Mouse (Mus musculus): ENCODE results near the gene Ndufb2. TPM values are rescaled to one million over a fixed set of nuclear protein-coding genes. Genes with fewer than 3 reads are reported as not detected.
A peak's percentile ranks its signal among the peaks of the same experiment; 100 is the strongest.

Ndufb2 gene
- 326 and 331 TPM in 2 replicates for polyA plus RNA-seq (2015; fragmentation: Nextera tagmentation; extraction: Ambion mirVana)

- Histone ChIP-seq H3K36me3 (ENCODE audit: insufficient read depth, low read length) (peaks cover 13% of the 10 kb centered on the region), H3K27me3 (ENCODE audit: insufficient read depth, low read length) (no peaks in the 10 kb centered on the region), H3K4me3 (ENCODE audit: low read length) (peak within 1 kb of the TSS; percentile 83), H3K9me3 (ENCODE audit: low read length) (no peaks in the 10 kb centered on the region), H3K9ac (replicated peaks; ENCODE audit: low read length) (peak within 1 kb of the TSS; percentile 88), H3K4me2 (replicated peaks; ENCODE audit: low read depth, low read length) (peak within 1 kb of the TSS; percentile 79), H3K4me1 (ENCODE audit: insufficient read depth, low read length) (peaks cover 10% of the 10 kb centered on the region), H3K27ac (ENCODE audit: low read length) (peak within 1 kb of the TSS; percentile 95)
- under 1% methylated on average over 56 of the region's 56 CpGs for WGBS
- peak; percentile 98 for ATAC-seq (ENCODE audit: low FRiP score, low TSS enrichment)
These were observed at the start of gene Ndufb2 for GRCm38 (mm10) chr6:39592401-39593214. Ndufb2 (plus strand) TSS chr6:39592574.

- H3K9me3 ChIP-seq (ENCODE audit: low read length), result no peaks in the 10 kb centered on the region
- H3K36me3 ChIP-seq (ENCODE audit: insufficient read depth, low read length), result no peaks in the 10 kb centered on the region
- H3K9ac ChIP-seq (replicated peaks; ENCODE audit: low read length), result peak overlapping the region; percentile 54
- peak overlapping the region; percentile 95 for H3K27ac ChIP-seq (ENCODE audit: low read length)
- peak; percentile 91 for ATAC-seq (ENCODE audit: low FRiP score, low TSS enrichment)
- H3K4me2 ChIP-seq (replicated peaks; ENCODE audit: low read depth, low read length), result peak overlapping the region; percentile 34
- no peaks in the 10 kb centered on the region for H3K27me3 ChIP-seq (ENCODE audit: insufficient read depth, low read length)
- 7% methylated on average over 15 of the region's 15 CpGs for WGBS
- peaks cover 87% of the 10 kb centered on the region for H3K4me1 ChIP-seq (ENCODE audit: insufficient read depth, low read length)
- no peak overlapping the region for H3K4me3 ChIP-seq (ENCODE audit: low read length)
These were observed 49.5 kb upstream of the Ndufb2 start for GRCm38 (mm10) chr6:39542631-39543597.

GRCm38 (mm10) chr6:39543769-39544420 is 48.5 kb upstream of the Ndufb2 start:
- peak overlapping the region; percentile 54 for H3K9ac ChIP-seq (replicated peaks; ENCODE audit: low read length)

DNA sequence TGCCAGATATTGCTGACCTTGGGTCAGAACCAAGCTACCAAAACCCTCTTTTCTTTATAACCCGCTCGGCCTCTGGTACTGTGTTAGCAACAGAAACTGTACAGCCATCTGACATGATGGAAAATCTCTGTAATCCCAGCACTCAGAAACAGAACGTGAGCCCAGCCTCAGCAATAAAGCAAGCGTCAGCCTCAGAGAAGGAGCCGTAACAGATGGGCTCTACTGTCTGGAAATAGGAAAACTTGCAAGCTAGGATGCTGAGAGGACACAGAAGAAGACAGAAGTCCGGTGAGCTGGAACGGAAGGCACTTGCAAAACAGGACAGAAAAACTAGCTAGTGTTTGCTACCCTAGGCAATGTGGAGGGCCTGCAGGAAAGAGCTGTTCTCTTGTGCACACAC is 46.9 kb upstream of the Ndufb2 start:
- H3K4me1 ChIP-seq (ENCODE audit: insufficient read depth, low read length), result peaks cover 66% of the 10 kb centered on the region
- 78% methylated on average over 7 of the region's 7 CpGs for WGBS

More at GRCm38 (mm10) chr6:39543769-39544420, 48.5 kb upstream of the Ndufb2 start:
- H3K9me3 ChIP-seq (ENCODE audit: low read length), result no peaks in the 10 kb centered on the region
- no peak for ATAC-seq (ENCODE audit: low FRiP score, low TSS enrichment)
- peak overlapping the region; percentile 95 for H3K27ac ChIP-seq (ENCODE audit: low read length)
- no peak overlapping the region for H3K4me3 ChIP-seq (ENCODE audit: low read length)
- no peaks in the 10 kb centered on the region for H3K27me3 ChIP-seq (ENCODE audit: insufficient read depth, low read length)
- H3K4me1 ChIP-seq (ENCODE audit: insufficient read depth, low read length), result peaks cover 81% of the 10 kb centered on the region
- 30% methylated on average over 15 of the region's 15 CpGs for whole genome bisulfite sequencing
- H3K36me3 ChIP-seq (ENCODE audit: insufficient read depth, low read length), result no peaks in the 10 kb centered on the region
- no peak overlapping the region for H3K4me2 ChIP-seq (replicated peaks; ENCODE audit: low read depth, low read length)

DNA sequence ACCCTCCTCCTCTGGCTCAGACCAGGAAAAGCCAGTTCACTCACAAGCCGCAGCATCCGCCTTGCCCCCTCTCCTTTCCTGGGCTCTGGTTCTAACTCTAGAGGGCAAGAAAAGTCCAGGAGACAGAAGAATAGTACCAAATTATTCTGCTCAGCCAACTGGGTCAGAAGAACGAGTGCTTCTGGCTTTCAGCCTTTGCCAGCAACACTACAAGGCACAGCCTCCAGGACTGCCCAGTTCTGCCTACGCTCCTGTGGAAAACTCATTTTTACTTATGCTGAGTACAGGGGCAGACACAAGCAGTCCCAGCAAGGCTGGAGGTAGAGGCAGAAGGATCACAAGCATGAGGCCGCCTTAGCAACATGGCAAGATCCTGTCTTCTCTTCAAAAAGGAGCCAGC is 44.3 kb upstream of the Ndufb2 start:
- Histone ChIP-seq H3K9ac (replicated peaks; ENCODE audit: low read length) (no peak overlapping the region; the same call in 1 of the 2 replicates), H3K4me2 (replicated peaks; ENCODE audit: low read depth, low read length) (no peak overlapping the region), H3K9me3 (ENCODE audit: low read length) (no peaks in the 10 kb centered on the region), H3K36me3 (ENCODE audit: insufficient read depth, low read length) (no peaks in the 10 kb centered on the region), H3K27ac (ENCODE audit: low read length) (no peak overlapping the region), H3K4me3 (ENCODE audit: low read length) (no peak overlapping the region), H3K4me1 (ENCODE audit: insufficient read depth, low read length) (peaks cover 56% of the 10 kb centered on the region), H3K27me3 (ENCODE audit: insufficient read depth, low read length) (no peaks in the 10 kb centered on the region)
- no peak for ATAC-seq (ENCODE audit: low FRiP score, low TSS enrichment)
- WGBS, result 68% methylated on average over 5 of the region's 5 CpGs

More for the DNA sequence above, 46.9 kb upstream of the Ndufb2 start:
- H3K4me2 ChIP-seq (replicated peaks; ENCODE audit: low read depth, low read length), result no peak overlapping the region
- no peaks in the 10 kb centered on the region for H3K9me3 ChIP-seq (ENCODE audit: low read length)
- H3K4me3 ChIP-seq (ENCODE audit: low read length), result no peak overlapping the region
- no peaks in the 10 kb centered on the region for H3K27me3 ChIP-seq (ENCODE audit: insufficient read depth, low read length)
- peak overlapping the region; percentile 95; the same call in 1 of the 2 replicates for H3K27ac ChIP-seq (ENCODE audit: low read length)
- H3K9ac ChIP-seq (replicated peaks; ENCODE audit: low read length), result 0 out of 2 replicates have a peak overlapping the region, but pooled peaks have one; percentile 8
- no peak for ATAC-seq (ENCODE audit: low FRiP score, low TSS enrichment)
- H3K36me3 ChIP-seq (ENCODE audit: insufficient read depth, low read length), result no peaks in the 10 kb centered on the region

DNA sequence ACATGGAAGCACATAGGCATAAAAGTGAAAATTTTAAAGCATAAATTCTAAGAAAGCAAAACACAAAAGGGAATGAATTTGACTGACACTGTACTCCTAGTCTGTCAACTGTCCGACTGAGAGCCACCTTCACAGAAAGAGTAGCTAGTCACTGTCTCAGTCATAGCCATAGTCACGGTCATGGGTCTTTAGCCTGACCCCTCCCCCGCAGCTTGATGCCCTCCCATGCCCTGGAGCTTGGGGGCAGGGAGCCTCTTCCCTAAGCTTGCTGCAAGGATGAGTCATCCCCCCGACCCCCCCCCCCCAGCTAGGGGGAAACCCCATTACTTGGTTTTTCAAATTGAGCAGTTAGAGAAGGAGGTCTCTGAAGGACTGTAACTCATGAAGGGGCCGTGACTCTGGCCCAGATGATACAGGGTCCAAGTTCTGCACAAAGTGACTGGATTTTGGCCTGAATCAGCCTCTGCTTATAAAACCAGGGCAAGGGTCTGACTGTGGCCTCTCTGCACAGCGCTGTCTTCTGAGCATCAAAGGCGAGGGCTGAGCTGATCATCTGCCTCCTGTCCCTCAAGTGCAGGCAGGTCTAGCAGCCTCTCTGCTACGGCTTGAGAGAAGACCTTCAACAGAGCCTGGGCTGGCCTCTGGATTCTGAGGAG is 40.3 kb upstream of the Ndufb2 start:
- Histone ChIP-seq H3K9ac (replicated peaks; ENCODE audit: low read length) (0 out of 2 replicates have a peak overlapping the region, but pooled peaks have one; percentile 22), H3K27me3 (ENCODE audit: insufficient read depth, low read length) (no peaks in the 10 kb centered on the region), H3K9me3 (ENCODE audit: low read length) (no peaks in the 10 kb centered on the region), H3K27ac (ENCODE audit: low read length) (0 out of 2 replicates have a peak overlapping the region, but pooled peaks have one; percentile 38), H3K4me1 (ENCODE audit: insufficient read depth, low read length) (peaks cover 50% of the 10 kb centered on the region), H3K4me2 (replicated peaks; ENCODE audit: low read depth, low read length) (no peak overlapping the region), H3K36me3 (ENCODE audit: insufficient read depth, low read length) (no peaks in the 10 kb centered on the region), H3K4me3 (ENCODE audit: low read length) (no peak overlapping the region)
- 38% methylated on average over 8 of the region's 8 CpGs for whole genome bisulfite sequencing
- ATAC-seq (ENCODE audit: low FRiP score, low TSS enrichment), result 0 out of 2 replicates have a peak, but pooled peaks have one; percentile 47

DNA sequence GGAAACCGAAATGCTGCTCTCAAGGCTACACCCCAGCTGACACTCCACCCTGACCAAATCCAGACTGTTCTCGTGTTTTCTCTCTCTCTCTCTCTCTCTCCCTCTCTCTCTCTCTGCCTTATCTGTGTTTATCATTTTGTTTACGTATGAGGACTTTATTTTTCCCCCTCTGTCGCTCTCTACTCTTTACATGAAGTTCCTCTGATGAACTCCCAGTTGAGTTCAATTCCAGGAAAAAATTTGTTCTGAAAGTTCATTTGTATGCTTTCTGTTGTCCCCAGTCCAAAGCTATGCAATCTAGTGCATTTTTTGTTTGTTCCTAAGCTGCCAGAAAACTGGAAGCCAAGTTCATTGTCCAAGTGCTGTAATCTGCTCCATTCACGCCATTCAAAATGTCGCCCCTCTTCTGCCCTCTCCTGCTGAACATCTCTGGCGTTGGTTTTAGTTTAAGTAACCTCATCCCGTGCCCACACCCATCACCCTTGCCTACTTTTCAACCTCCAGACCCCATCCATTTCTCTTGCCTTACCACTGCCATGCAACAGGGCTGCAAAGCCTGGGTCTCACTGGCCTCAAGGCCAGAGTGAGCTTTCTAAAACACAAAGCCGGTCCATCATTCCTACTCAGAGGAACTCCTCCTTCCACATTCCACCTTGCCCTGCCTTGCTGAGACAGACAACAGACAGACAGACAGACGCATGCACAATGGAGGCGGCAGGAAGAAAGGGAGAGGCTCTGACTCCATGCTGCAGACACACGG is 37.3 kb upstream of the Ndufb2 start:
- Histone ChIP-seq H3K4me3 (ENCODE audit: low read length) (peak overlapping the region; percentile 62; the same call in 1 of the 2 replicates), H3K27me3 (ENCODE audit: insufficient read depth, low read length) (no peaks in the 10 kb centered on the region), H3K9me3 (ENCODE audit: low read length) (no peaks in the 10 kb centered on the region), H3K4me1 (ENCODE audit: insufficient read depth, low read length) (peaks cover 46% of the 10 kb centered on the region), H3K36me3 (ENCODE audit: insufficient read depth, low read length) (no peaks in the 10 kb centered on the region), H3K9ac (replicated peaks; ENCODE audit: low read length) (no peak overlapping the region), H3K4me2 (replicated peaks; ENCODE audit: low read depth, low read length) (peak overlapping the region; percentile 73), H3K27ac (ENCODE audit: low read length) (no peak overlapping the region)
- WGBS, result 67% methylated on average over 12 of the region's 12 CpGs
- ATAC-seq (ENCODE audit: low FRiP score, low TSS enrichment), result no peak

GRCm38 (mm10) chr6:39555648-39555945 is 36.8 kb upstream of the Ndufb2 start:
- Histone ChIP-seq H3K4me2 (replicated peaks; ENCODE audit: low read depth, low read length) (peak overlapping the region; percentile 73), H3K27me3 (ENCODE audit: insufficient read depth, low read length) (no peaks in the 10 kb centered on the region), H3K9ac (replicated peaks; ENCODE audit: low read length) (no peak overlapping the region), H3K4me1 (ENCODE audit: insufficient read depth, low read length) (peaks cover 46% of the 10 kb centered on the region), H3K9me3 (ENCODE audit: low read length) (no peaks in the 10 kb centered on the region), H3K36me3 (ENCODE audit: insufficient read depth, low read length) (no peaks in the 10 kb centered on the region), H3K4me3 (ENCODE audit: low read length) (peak overlapping the region; percentile 62; the same call in 1 of the 2 replicates), H3K27ac (ENCODE audit: low read length) (no peak overlapping the region)
- WGBS, result 71% methylated on average over 2 of the region's 2 CpGs
- no peak for ATAC-seq (ENCODE audit: low FRiP score, low TSS enrichment)
